Mouse (Mus musculus) E14TG2a.4 (cell line): ENCODE data around the gene Dppa1.

Source experiments
- CTCF ChIP-seq: conservative IDR thresholded peaks from 2 replicates; pipeline ENCODE4 v1.5.1; 2014; ENCODE audit warnings: low read length
- NANOG ChIP-seq: IDR thresholded peaks from 2 replicates; pipeline ENCODE4 v1.6.1; 2014; ENCODE audit warnings: borderline replicate concordance, low read length, mixed read lengths
- POU5F1 ChIP-seq: IDR thresholded peaks from 2 replicates; pipeline ENCODE4 v1.6.1; 2014; ENCODE audit warnings: low read length, borderline replicate concordance

GRCm38 (mm10) chr11:46569107-46569506, 60.0 kb downstream of the Dppa1 start:
- no peak; the same call in 1 of the 2 replicates for TF ChIP-seq CTCF
- no peak for TF ChIP-seq NANOG
- TF ChIP-seq POU5F1: no peak
